Mouse (Mus musculus) liver, postnatal 0 days (tissue): ENCODE data around the gene Acss1.

Source experiments
- CTCF ChIP-seq: sonication (generic); IDR thresholded peaks from 2 replicates; pipeline ENCODE4 v1.5.1; 2016; ENCODE audit warnings: antibody characterized with exemption, low read depth
- EP300 ChIP-seq: IDR thresholded peaks from 2 replicates; pipeline ENCODE4 v1.6.1; 2016; ENCODE audit warnings: antibody characterized with exemption, low read depth, mild to moderate bottlenecking

GRCm38 (mm10) chr2:150687871-150688540 is 19.7 kb upstream of the Acss1 start:
- TF ChIP-seq CTCF = no peak
- TF ChIP-seq EP300 = no peak
